In the genomic region with DNA sequence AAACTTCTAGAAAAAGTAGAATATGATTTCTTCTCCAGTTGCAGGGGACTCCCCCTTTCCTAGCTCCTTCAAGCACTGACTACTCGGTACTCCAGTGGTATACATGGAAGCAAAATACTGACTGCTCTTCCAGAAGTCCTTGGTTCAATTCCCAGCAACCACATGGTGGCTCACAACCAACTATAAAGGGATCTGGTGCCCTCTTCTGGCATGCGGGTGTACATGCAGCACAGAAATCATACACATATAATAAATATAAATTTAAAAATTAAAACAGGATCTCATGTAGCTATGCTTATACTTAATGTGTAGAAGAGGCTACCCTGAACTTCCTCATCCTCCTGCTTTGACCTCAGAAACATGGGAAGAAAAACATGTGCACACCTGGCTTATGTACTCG, we compare ENCODE assay signal across 17 mouse cellular contexts. TPM values are rescaled to one million over a fixed set of nuclear protein-coding genes. Genes with fewer than 3 reads are reported as not detected.
A peak's percentile ranks its signal among the peaks of the same experiment; 100 is the strongest.
DNase-seq lines count a peak whose midpoint lies in the region; ATAC-seq and TF ChIP-seq lines count a peak whose summit lies in the region.
"Had no signal": no experiment of that assay in that cellular context is flagged by ENCODE, and none has a peak within 500 bp of the region (broad histone marks: within the 10 kb centered on the region; RNA-seq: fewer than 3 reads in every experiment).

No protein-coding gene starts in this region.

- peak; percentile 29 for DNase-seq in embryo, embryonic 11 days
- DNase-seq in embryo, embryonic 9.5 days (ENCODE audit: extremely low spot score) = no peak
- no peak for DNase-seq in liver, embryonic 14.5 days (ENCODE audit: low read depth in 3 of 3, low spot score in 3 of 3)
- DNase-seq in MEL (ENCODE audit: low read depth, low spot score) = peak; percentile 57
- DNase-seq in urinary bladder, postnatal 10 days (ENCODE audit: low spot score) = no peak
- no peak for DNase-seq in kidney, postnatal 14 days
- DNase-seq: cerebellum, postnatal 10 days; gastrocnemius, postnatal 14 days; kidney, adult 9 months; layer of hippocampus, postnatal 36 days had no signal

- no peak overlapping the region for H3K4me2 ChIP-seq in liver, embryonic 14.5 days (ENCODE audit: low read depth)
- no peak overlapping the region for H3K4me2 ChIP-seq in liver, embryonic 12.5 days
- H3K4me2 ChIP-seq: heart, embryonic 12.5 days; hindbrain, embryonic 12.5 days; limb, embryonic 12.5 days had no signal

- TF ChIP-seq RAD21 in MEL (IDR thresholded peaks at IDR 0.05; ENCODE audit: low read depth, low read length) = peak; percentile 12

- no peaks in the 10 kb centered on the region for H3K9me3 ChIP-seq in liver, embryonic 14.5 days (ENCODE audit: control insufficient read depth, low read length)
- no peaks in the 10 kb centered on the region for H3K9me3 ChIP-seq in liver, embryonic 12.5 days (replicated peaks)
- no peaks in the 10 kb centered on the region for H3K9me3 ChIP-seq in MEL (replicated peaks; ENCODE audit: insufficient read depth, low read length)
- H3K9me3 ChIP-seq: heart, embryonic 12.5 days; midbrain, embryonic 10.5 days had no signal

- peaks cover 3% of the 10 kb centered on the region; the same call in 1 of the 2 replicates for H3K79me2 ChIP-seq in MEL (ENCODE audit: control insufficient read depth, insufficient read depth, low read length, poor library complexity)
- peaks cover 12% of the 10 kb centered on the region; the same call in 1 of the 2 replicates for H3K79me2 ChIP-seq in macrophage (ENCODE audit: inconsistent target)

- H3K4me3 ChIP-seq in liver, embryonic 14.5 days (ENCODE audit: insufficient read depth in 1 of 2, low read depth in 2 of 2, low read length in 2 of 2) = no peak overlapping the region
- H3K4me3 ChIP-seq in liver, embryonic 12.5 days = no peak overlapping the region
- H3K4me3 ChIP-seq in MEL (ENCODE audit: control insufficient read depth in 1 of 2, insufficient read depth in 1 of 2, low read depth in 2 of 2, low read length in 2 of 2) (no peak overlapping the region), macrophage (ENCODE audit: inconsistent target) (no peak overlapping the region)
- H3K4me3 ChIP-seq: heart, embryonic 12.5 days; hindbrain, embryonic 12.5 days; limb, embryonic 12.5 days; midbrain, embryonic 10.5 days had no signal

- TF ChIP-seq EP300 in liver, embryonic 14.5 days (IDR thresholded peaks at IDR 0.05; ENCODE audit: low read depth) = no peak
- TF ChIP-seq EP300 in MEL (IDR thresholded peaks at IDR 0.05; ENCODE audit: low read depth in 1 of 2, low read length in 2 of 2) = no peak

- WGBS in liver, embryonic 14.5 days (ENCODE audit: insufficient replicate concordance) = 94% methylated on average over 3 of the region's 3 CpGs
- 85% methylated on average over 3 of the region's 3 CpGs for WGBS in liver, embryonic 12.5 days (ENCODE audit: insufficient replicate concordance)
- 93% methylated on average over 3 of the region's 3 CpGs for WGBS in macrophage (ENCODE audit: missing documents)

- H3K4me1 ChIP-seq in liver, embryonic 14.5 days (replicated peaks; ENCODE audit: control insufficient read depth in 2 of 2, insufficient read depth in 2 of 2, low read length in 1 of 2) = peaks cover 0 to 7% of the 10 kb centered on the region in 2 experiments; a peak in 2 of 4 replicates
- peaks cover 17% of the 10 kb centered on the region for H3K4me1 ChIP-seq in liver, embryonic 12.5 days
- H3K4me1 ChIP-seq in MEL (ENCODE audit: control insufficient read depth in 1 of 2, insufficient read depth in 2 of 2, low read length in 2 of 2) = peaks cover 6 to 17% of the 10 kb centered on the region in 2 experiments; a peak in 3 of 4 replicates
- H3K4me1 ChIP-seq: heart, embryonic 12.5 days; hindbrain, embryonic 12.5 days; limb, embryonic 12.5 days; midbrain, embryonic 10.5 days had no signal

- TF ChIP-seq CTCF in liver, embryonic 14.5 days (IDR thresholded peaks at IDR 0.05; ENCODE audit: low read depth) = peak; percentile 53
- peak; percentile 50 to 57 (median 51) for TF ChIP-seq CTCF in MEL (IDR thresholded peaks at IDR 0.05 in 2 of 3, conservative IDR thresholded peaks at IDR 0.05 in 1 of 3; ENCODE audit: control insufficient read depth in 1 of 3, insufficient read depth in 1 of 3, low read depth in 2 of 3, low read length in 3 of 3, poor library complexity in 1 of 3, severe bottlenecking in 1 of 3)

- no peaks in the 10 kb centered on the region for H3K27me3 ChIP-seq in liver, embryonic 14.5 days (ENCODE audit: control insufficient read depth, insufficient read depth, low read length)
- no peaks in the 10 kb centered on the region for H3K27me3 ChIP-seq in liver, embryonic 12.5 days (replicated peaks)
- H3K27me3 ChIP-seq in MEL (ENCODE audit: control insufficient read depth in 1 of 2, insufficient read depth in 2 of 2, low read length in 2 of 2) = no peaks in the 10 kb centered on the region
- H3K27me3 ChIP-seq: heart, embryonic 12.5 days; hindbrain, embryonic 12.5 days; limb, embryonic 12.5 days had no signal

- no peak overlapping the region for H3K9ac ChIP-seq in liver, embryonic 14.5 days (replicated peaks)
- no peak overlapping the region for H3K9ac ChIP-seq in liver, embryonic 12.5 days
- no peak overlapping the region for H3K9ac ChIP-seq in MEL (ENCODE audit: control insufficient read depth, low read depth, low read length, poor library complexity, severe bottlenecking)
- H3K9ac ChIP-seq: heart, embryonic 12.5 days; hindbrain, embryonic 12.5 days; limb, embryonic 12.5 days had no signal

- H3K27ac ChIP-seq in liver, embryonic 14.5 days = no peak overlapping the region
- no peak overlapping the region for H3K27ac ChIP-seq in liver, embryonic 12.5 days
- H3K27ac ChIP-seq in MEL (ENCODE audit: control insufficient read depth, low read depth, low read length) (no peak overlapping the region), macrophage (peak overlapping the region; percentile 59)
- H3K27ac ChIP-seq: hindbrain, embryonic 12.5 days; limb, embryonic 12.5 days; midbrain, embryonic 10.5 days had no signal

- no peak for ATAC-seq in liver, embryonic 14.5 days (ENCODE audit: insufficient read depth)
- ATAC-seq in liver, embryonic 12.5 days = no peak
- ATAC-seq: forebrain, embryonic 14.5 days had no signal

- H3K36me3 ChIP-seq in liver, embryonic 14.5 days (replicated peaks; ENCODE audit: control insufficient read depth, insufficient read depth, low read depth) = peaks cover 97% of the 10 kb centered on the region
- peaks cover 99% of the 10 kb centered on the region for H3K36me3 ChIP-seq in liver, embryonic 12.5 days
- H3K36me3 ChIP-seq in MEL (ENCODE audit: control insufficient read depth in 1 of 2, insufficient read depth in 2 of 2, low read length in 2 of 2) (peaks cover 26 to 82% of the 10 kb centered on the region in 2 experiments), macrophage (ENCODE audit: inconsistent target) (peaks cover 70% of the 10 kb centered on the region)

- TF ChIP-seq POLR2A in MEL (IDR thresholded peaks at IDR 0.05; ENCODE audit: control insufficient read depth in 1 of 2, insufficient read depth in 1 of 2, low read depth in 1 of 2, low read length in 2 of 2, poor library complexity in 1 of 2) = no peak

TF ChIP-seq in MEL, 35 proteins besides CTCF, POLR2A, EP300 and RAD21:
- TF ChIP-seq SMC3 (IDR thresholded peaks at IDR 0.05; ENCODE audit: low read depth, low read length) (peak; percentile 28), CHD2 (IDR thresholded peaks at IDR 0.05; ENCODE audit: low read length) (no peak), MYC (IDR thresholded peaks at IDR 0.05; ENCODE audit: low read depth, low read length) (peak; percentile 83), ZC3H11A (IDR thresholded peaks at IDR 0.05; ENCODE audit: low read depth, low read length) (peak; percentile 34; the same call in 1 of the 2 replicates), MXI1 (IDR thresholded peaks at IDR 0.05; ENCODE audit: low read depth, low read length) (peak; percentile 42; the same call in 1 of the 2 replicates), MYB (IDR thresholded peaks at IDR 0.05; ENCODE audit: low read depth, low read length) (no peak)

RNA-seq across cellular contexts. Expression of a gene that starts 24.1 kb away (rescaled TPM):
- 23.7 and 35.2 TPM in 2 replicates for polyA plus RNA-seq in liver, embryonic 14.5 days (2012; rRNA removed)
- polyA plus RNA-seq in liver, embryonic 14.5 days (2014; fragmentation: Nextera tagmentation; extraction: Ambion mirVana) = 40.8 and 45.1 TPM in 2 replicates
- 84.3 and 88.6 TPM in 2 replicates for polyA plus RNA-seq in liver, embryonic 12.5 days (2016; fragmentation: Nextera tagmentation; extraction: Ambion mirVana)
- total RNA-seq in MEL (2012; rRNA removed) = 80.2 and 87.6 TPM in 2 replicates
- 100 to 1,000 TPM; 125 to 143 TPM for polyA plus RNA-seq in MEL (2012; ENCODE audit: insufficient read depth in 1 of 2, insufficient read length in 2 of 2, low read depth in 1 of 2, low replicate concordance in 2 of 2, missing spikeins in 1 of 2)
- 100 to 1,000 TPM; 444 to 782 (median 601) TPM for total RNA-seq in macrophage (2018; cell fraction: chromatin; rRNA removed)
- total RNA-seq in macrophage (2018; cell fraction: cytosol; rRNA removed) = 10 to 100 TPM; 37.5 to 67.0 (median 48.9) TPM
- 100 to 1,000 TPM; 209 to 450 (median 311) TPM for total RNA-seq in macrophage (2018; cell fraction: nucleus; rRNA removed)
- 48.8 to 74.7 TPM (median 61.8 TPM) in 3 replicates for polyA plus RNA-seq in macrophage (2018)

RNA-seq across cellular contexts. Expression of a gene that starts 36.4 kb away (rescaled TPM):
- 3.1 and 3.5 TPM in 2 replicates for polyA plus RNA-seq in liver, embryonic 14.5 days (2012; rRNA removed)
- polyA plus RNA-seq in liver, embryonic 14.5 days (2014; fragmentation: Nextera tagmentation; extraction: Ambion mirVana) = 0.69 and 1.1 TPM in 2 replicates
- polyA plus RNA-seq in liver, embryonic 12.5 days (2016; fragmentation: Nextera tagmentation; extraction: Ambion mirVana) = 3.9 and 4.2 TPM in 2 replicates
- not detected in 2 replicates for total RNA-seq in MEL (2012; rRNA removed)
- polyA plus RNA-seq in MEL (2012; ENCODE audit: insufficient read depth in 1 of 2, insufficient read length in 2 of 2, low read depth in 1 of 2, low replicate concordance in 2 of 2, missing spikeins in 1 of 2) (not detected), macrophage (2018) (0.08 to 0.93 TPM in 2 of 3 replicates, not detected in the other)
- 10 to 100 TPM in 1 of 26 experiments, 1 to 10 TPM in 6, under 1 TPM in 5, not detected in 14; 0.20 to 10.5 (median 1.9) TPM for total RNA-seq in macrophage (2018; cell fraction: chromatin; rRNA removed)
- total RNA-seq in macrophage (2018; cell fraction: cytosol; rRNA removed) = under 1 TPM in 12 of 26 experiments, not detected in 14; 0.06 to 0.38 (median 0.18) TPM
- 1 to 10 TPM in 5 of 26 experiments, under 1 TPM in 6, not detected in 15; 0.18 to 2.8 (median 0.89) TPM for total RNA-seq in macrophage (2018; cell fraction: nucleus; rRNA removed)

Comparison
In these comparisons a context has a peak if more than half of its experiments do, and no peak if none do; other contexts are left out.
1. DNase-seq: peak in embryo, embryonic 11 days (single experiment) and MEL (single experiment); none in embryo, embryonic 9.5 days (single experiment), liver, embryonic 14.5 days (0 of 3), urinary bladder, postnatal 10 days (single experiment) and kidney, postnatal 14 days (single experiment).